Mouse (Mus musculus) CH12.LX (cell line): ENCODE results near the gene Ldah. TPM values are rescaled to one million over a fixed set of nuclear protein-coding genes. Genes with fewer than 3 reads are reported as not detected.
A peak's percentile ranks its signal among the peaks of the same experiment; 100 is the strongest.

Source experiments
- DNase-seq: peaks from one replicate; pipeline ENCODE4 v3.0.0-alpha.2; 2013; ENCODE audit errors: extremely low read depth
- H3K27ac ChIP-seq: 2 replicates; pipeline ENCODE4 v1.5.1; 2012; ENCODE audit warnings: low read depth, mild to moderate bottlenecking, control low read depth, moderate library complexity; ENCODE audit not compliant: insufficient read depth
- H3K27me3 ChIP-seq: replicated peaks from 2 replicates; pipeline ENCODE3; 2012; ENCODE audit warnings: inconsistent platforms
- H3K36me3 ChIP-seq, 2 experiments: replicated peaks in 1 of 2; 2 replicates each; pipeline versions ENCODE3 to v1.6.1; 2012; ENCODE audit warnings: inconsistent platforms in 1 of 2, low read length in 1 of 2, mild to moderate bottlenecking in 1 of 2, mixed read lengths in 1 of 2, moderate library complexity in 1 of 2; ENCODE audit not compliant: control insufficient read depth in 1 of 2, insufficient read depth in 1 of 2
- H3K4me1 ChIP-seq, 2 experiments: 2 replicates each; pipeline ENCODE4 v1.6.1; 2012; ENCODE audit warnings: inconsistent platforms in 1 of 2, moderate library complexity in 1 of 2; ENCODE audit not compliant: insufficient read depth in 2 of 2, control insufficient read depth in 1 of 2
- H3K4me2 ChIP-seq: 2 replicates; pipeline ENCODE4 v1.6.1; 2012; ENCODE audit warnings: low read depth, mild to moderate bottlenecking, control low read depth; ENCODE audit not compliant: poor library complexity, insufficient read depth, severe bottlenecking
- H3K4me3 ChIP-seq, 3 experiments: fragments of 150-350 bp in 1 of 3; sonication (generic) in 1 of 3; replicated peaks in 1 of 3; 2 replicates each; pipeline versions ENCODE3 to v1.5.1; 2011 to 2012; ENCODE audit warnings: low read depth in 2 of 3, low read length in 2 of 3, mild to moderate bottlenecking in 2 of 3, moderate library complexity in 2 of 3, control low read depth in 1 of 3, improper control_type of control experiment in 1 of 3, inconsistent platforms in 1 of 3, mixed read lengths in 1 of 3; ENCODE audit not compliant: poor library complexity in 1 of 3
- H3K79me2 ChIP-seq: replicated peaks from 2 replicates; pipeline ENCODE4 v1.6.1; 2012; ENCODE audit warnings: mild to moderate bottlenecking, moderate library complexity; ENCODE audit not compliant: control insufficient read depth, poor library complexity, insufficient read depth, severe bottlenecking; ENCODE audit errors: extremely low read depth
- H3K9ac ChIP-seq: 2 replicates; pipeline ENCODE4 v1.6.1; 2012; ENCODE audit warnings: low read depth, mild to moderate bottlenecking, control low read depth, moderate library complexity; ENCODE audit not compliant: insufficient read depth
- H3K9me3 ChIP-seq: replicated peaks from 2 replicates; pipeline ENCODE3; 2012; ENCODE audit warnings: low read length, inconsistent platforms, mixed read lengths
- CHD2 ChIP-seq: IDR thresholded peaks from 2 replicates; pipeline ENCODE4 v1.6.1; 2011; ENCODE audit warnings: low read length, improper control_type of control experiment
- CTCF ChIP-seq, 2 experiments: IDR thresholded peaks in 1 of 2; conservative IDR thresholded peaks in 1 of 2; 2 replicates each; pipeline ENCODE4 v1.5.1; 2011 to 2012; ENCODE audit warnings: low read depth in 2 of 2, low read length in 2 of 2, improper control_type of control experiment in 1 of 2, inconsistent platforms in 1 of 2, mild to moderate bottlenecking in 1 of 2, moderate library complexity in 1 of 2
- HCFC1 ChIP-seq: IDR thresholded peaks from 2 replicates; pipeline ENCODE4 v1.6.1; 2012; ENCODE audit warnings: low read depth, mild to moderate bottlenecking, inconsistent platforms, low read length, improper control_type of control experiment
- JUND ChIP-seq: conservative IDR thresholded peaks from 2 replicates; pipeline ENCODE4 v1.6.1; 2011; ENCODE audit warnings: low read depth, low read length, improper control_type of control experiment
- MAZ ChIP-seq: IDR thresholded peaks from 2 replicates; pipeline ENCODE4 v1.6.1; 2012; ENCODE audit warnings: low read depth, mild to moderate bottlenecking, inconsistent platforms, low read length, improper control_type of control experiment, moderate library complexity
- MYC ChIP-seq: IDR thresholded peaks from 2 replicates; pipeline ENCODE4 v1.6.1; 2011; ENCODE audit warnings: low read depth, mild to moderate bottlenecking, improper control_type of control experiment, low read length
- POLR2AphosphoS2 ChIP-seq: IDR thresholded peaks from 2 replicates; pipeline ENCODE4 v1.6.1; 2011; ENCODE audit warnings: low read depth, low read length, improper control_type of control experiment
- RAD21 ChIP-seq: IDR thresholded peaks from 2 replicates; pipeline ENCODE4 v1.6.1; 2011; ENCODE audit warnings: low read depth, mild to moderate bottlenecking, low read length, improper control_type of control experiment, moderate library complexity
- SMC3 ChIP-seq: IDR thresholded peaks from 2 replicates; pipeline ENCODE4 v1.6.1; 2011; ENCODE audit warnings: low read depth, low read length, improper control_type of control experiment
- USF1 ChIP-seq: IDR thresholded peaks from 2 replicates; pipeline ENCODE4 v1.6.1; 2014; ENCODE audit warnings: low read depth, mild to moderate bottlenecking, inconsistent platforms, low read length, improper control_type of control experiment
- dilution Hi-C: fragments of 300-500 bp; cut with MboI; formaldehyde crosslinking; loops from 2 replicates; pipeline ENCODE4 v1.14.3; 2020; ENCODE audit warnings: low sequenced_read_pairs; ENCODE audit not compliant: extremely low pct_unique_long_range_greater_than_20kb, extremely low pct_ligation_motif_present
- in situ Hi-C: fragments of 300-500 bp; cut with MboI; formaldehyde crosslinking; loops from 3 replicates; pipeline ENCODE4 v1.14.3; 2019; ENCODE audit warnings: low sequenced_read_pairs, low pct_ligation_motif_present, low pct_unique_long_range_greater_than_20kb, mixed read lengths
- polyA plus RNA-seq: library from polyadenylated mRNA; unstranded; fragments of >175 nt; gene quantifications from 2 replicates; pipeline ENCODE4 v1.2.1, GENCODE M21; 2012; ENCODE audit warnings: low read depth; ENCODE audit not compliant: insufficient read length
- total RNA-seq, 2 experiments: library from RNA; depleted of rRNA; stranded (reverse); fragments of 300-350 nt in 1 of 2; fragments of >200 nt in 1 of 2; gene quantifications; 2 replicates each; pipeline ENCODE4 v1.2.3; 2012 to 2014

The Ldah gene
- total and polyA plus RNA-seq, 3 experiments, result 18.2 to 41.5 (median 34.5) TPM

DNA sequence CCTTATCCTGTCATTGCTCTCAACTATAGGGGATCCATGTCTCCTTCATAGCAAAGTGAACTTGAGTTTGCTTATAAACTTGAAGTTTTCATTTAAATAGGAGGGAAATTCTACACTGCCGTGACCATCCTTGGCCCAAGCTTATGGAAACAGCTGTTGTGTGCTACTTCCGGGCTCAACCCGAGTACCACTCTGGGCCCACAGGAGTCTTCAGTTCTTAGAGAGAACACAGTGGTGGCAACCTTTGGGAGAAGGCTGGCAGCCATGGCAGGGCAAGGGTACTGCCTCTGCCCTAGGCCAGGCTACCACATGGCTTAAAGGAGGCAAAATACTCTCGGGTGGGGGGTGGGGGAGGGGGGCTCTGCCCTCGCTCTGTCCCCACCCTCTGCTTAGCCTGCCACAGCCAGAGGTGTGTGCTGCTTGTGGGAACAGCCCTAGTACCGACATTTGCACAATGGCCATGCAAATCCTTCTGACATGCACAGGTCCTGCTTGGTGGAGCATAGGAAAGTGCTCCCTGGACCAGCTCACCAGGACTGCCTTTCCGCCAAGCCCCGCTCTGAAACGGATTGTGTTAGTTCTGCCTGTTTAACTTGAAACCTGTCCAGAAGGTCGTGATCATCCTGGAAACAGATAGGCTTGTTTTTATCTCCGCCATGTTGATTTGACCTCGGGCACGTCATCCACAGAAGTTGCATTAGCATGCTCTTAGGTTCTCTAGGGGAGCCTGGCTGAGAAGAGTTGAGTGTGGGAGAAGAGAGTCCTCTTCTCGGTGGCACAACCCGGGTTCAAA is 73.5 kb downstream of the Ldah start:
- no peak overlapping the region for H3K4me2 ChIP-seq
- no peak overlapping the region for H3K9ac ChIP-seq
- peaks cover 19 to 77% of the 10 kb centered on the region in 2 experiments for H3K36me3 ChIP-seq
- no peak for DNase-seq
- dilution Hi-C loops, result no loop called here
- in situ Hi-C loops, result loop anchor here (10.0 kb wide), 1 partner anchor 227 kb away; no protein-coding TSS in a partner anchor
- H3K4me3 ChIP-seq, result no peak overlapping the region
- no peaks in the 10 kb centered on the region for H3K4me1 ChIP-seq
- no peaks in the 10 kb centered on the region for H3K79me2 ChIP-seq
- no peaks in the 10 kb centered on the region for H3K27me3 ChIP-seq
- TF ChIP-seq MAZ (no peak), POLR2AphosphoS2 (no peak), MYC (no peak), USF1 (no peak), CHD2 (no peak)
- TF ChIP-seq, all 38 proteins: peak for 0
- H3K9me3 ChIP-seq, result no peaks in the 10 kb centered on the region
- H3K27ac ChIP-seq, result no peak overlapping the region

DNA sequence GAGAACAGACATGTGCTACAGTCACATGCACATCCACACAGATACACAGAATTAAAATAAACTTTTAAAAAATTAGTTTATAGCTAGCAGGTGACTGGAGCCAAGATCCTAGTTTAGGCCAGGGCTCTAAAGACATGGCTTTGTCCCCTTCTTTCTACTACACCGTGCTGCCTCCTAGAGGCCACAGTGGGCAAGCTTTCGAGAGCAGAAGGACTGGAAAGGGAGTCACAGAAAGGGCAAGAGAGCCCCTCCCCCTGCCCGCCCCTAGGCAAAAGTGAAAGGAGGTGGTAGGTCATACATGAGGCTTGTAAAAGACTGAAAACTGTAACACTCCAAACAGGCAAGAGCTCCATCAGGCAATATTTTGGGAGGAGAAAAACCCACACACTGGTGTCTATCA is 80.1 kb downstream of the Ldah start:
- Histone ChIP-seq H3K9ac (no peak overlapping the region), H3K4me3 (no peak overlapping the region), H3K4me2 (no peak overlapping the region), H3K27me3 (no peaks in the 10 kb centered on the region), H3K36me3 (peaks cover 3 to 46% of the 10 kb centered on the region in 2 experiments), H3K9me3 (no peaks in the 10 kb centered on the region), H3K27ac (no peak overlapping the region), H3K79me2 (no peaks in the 10 kb centered on the region), H3K4me1 (peaks cover 0 to 5% of the 10 kb centered on the region in 2 experiments; a peak in 1 of 4 replicates)
- in situ Hi-C loops, result loop anchor here (10.0 kb wide), 1 partner anchor 233 kb away; no protein-coding TSS in a partner anchor
- 0 out of 2 replicates have a peak, but pooled peaks have one; percentile 21 for TF ChIP-seq SMC3
- peak; percentile 39 for TF ChIP-seq RAD21
- peak in 1 of 2 experiments; percentile 53; a peak in 2 of 4 replicates for TF ChIP-seq CTCF (conservative IDR thresholded peaks at IDR 0.05 in 1 of 2, IDR thresholded peaks at IDR 0.05 in 1 of 2; ENCODE audit: low read depth in 2 of 2, low read length in 2 of 2)
- TF ChIP-seq JUND, result no peak
- DNase-seq, result peak; percentile 57
- dilution Hi-C loops, result no loop called here

DNA sequence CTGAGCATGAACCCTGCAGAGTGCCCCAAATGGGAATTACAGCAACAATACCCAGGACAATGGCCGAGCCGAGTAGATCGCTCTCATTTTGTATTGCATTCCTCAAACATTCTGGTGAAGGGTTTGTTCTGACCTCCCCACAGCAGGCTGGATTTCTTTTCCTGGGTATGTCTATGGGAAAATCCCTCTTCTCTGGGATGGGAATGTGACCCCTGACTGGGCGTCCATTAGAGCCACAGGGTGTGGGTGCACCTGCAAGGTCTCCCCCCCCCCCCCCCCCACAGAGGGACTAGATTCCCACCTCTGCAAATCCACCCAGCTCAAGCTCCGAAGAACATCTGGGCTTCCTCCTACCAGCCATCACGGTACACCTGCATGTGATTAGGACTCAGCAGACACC is 81.2 kb downstream of the Ldah start:
- dilution Hi-C loops (no loop called here), in situ Hi-C loops (loop anchor here (10.0 kb wide), 1 partner anchor 234 kb away; no protein-coding TSS in a partner anchor)
- Histone ChIP-seq H3K9ac (no peak overlapping the region), H3K36me3 (peaks cover 0 to 36% of the 10 kb centered on the region in 2 experiments), H3K4me2 (no peak overlapping the region), H3K4me1 (peaks cover 0 to 14% of the 10 kb centered on the region in 2 experiments; a peak in 2 of 4 replicates), H3K27ac (no peak overlapping the region), H3K27me3 (no peaks in the 10 kb centered on the region), H3K4me3 (no peak overlapping the region), H3K9me3 (no peaks in the 10 kb centered on the region), H3K79me2 (no peaks in the 10 kb centered on the region)
- no peak for DNase-seq
- TF ChIP-seq MAZ (no peak), HCFC1 (no peak), JUND (no peak)
